Mouse (Mus musculus) heart, adult 9 months (tissue): ENCODE measurements around the gene Rnf150.
A peak's percentile ranks its signal among the peaks of the same experiment; 100 is the strongest.

Experiments used
- DNase-seq, 2 experiments: peaks; one replicate each; pipeline ENCODE4 v3.0.0; 2022; ENCODE audit warnings: low spot score in 2 of 2

The Rnf150 gene

DNA sequence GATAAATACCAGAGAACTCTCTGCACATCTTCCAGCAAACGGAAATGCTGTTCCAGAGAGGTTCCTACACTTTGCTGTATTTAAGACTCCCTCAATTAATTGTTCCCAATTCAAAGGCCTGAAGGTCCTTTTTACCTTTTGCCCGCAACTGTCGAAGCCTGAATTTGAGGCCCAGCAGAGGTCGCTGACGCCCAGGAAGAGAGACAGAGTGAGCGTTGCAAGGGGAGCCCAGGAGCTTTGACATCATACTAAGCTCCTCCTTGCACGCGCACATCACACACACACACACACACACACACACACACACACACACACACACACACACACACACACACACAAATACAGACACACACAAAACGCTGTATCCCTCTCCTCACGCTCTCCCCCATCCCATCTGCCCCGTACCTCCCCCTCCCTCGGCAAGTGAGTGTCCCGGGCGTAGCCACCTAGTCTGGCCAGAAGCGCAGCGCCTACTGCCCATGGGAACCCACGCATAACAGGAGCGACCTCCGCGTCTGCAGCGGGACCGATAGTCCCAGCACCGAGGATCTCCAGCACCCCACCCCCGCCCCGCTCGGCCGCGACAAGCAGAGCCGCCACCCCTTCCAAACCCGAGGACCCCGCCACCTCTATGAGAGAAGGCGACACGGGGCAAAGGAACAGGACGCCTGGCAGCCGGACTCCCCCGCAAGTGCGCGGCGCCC lies at the start of gene Rnf150:
Gene Rnf150, plus strand, starts transcription at position 316 of the 704 bp plus-strand sequence.
- DNase-seq: peak; percentile 50 to 83

DNA sequence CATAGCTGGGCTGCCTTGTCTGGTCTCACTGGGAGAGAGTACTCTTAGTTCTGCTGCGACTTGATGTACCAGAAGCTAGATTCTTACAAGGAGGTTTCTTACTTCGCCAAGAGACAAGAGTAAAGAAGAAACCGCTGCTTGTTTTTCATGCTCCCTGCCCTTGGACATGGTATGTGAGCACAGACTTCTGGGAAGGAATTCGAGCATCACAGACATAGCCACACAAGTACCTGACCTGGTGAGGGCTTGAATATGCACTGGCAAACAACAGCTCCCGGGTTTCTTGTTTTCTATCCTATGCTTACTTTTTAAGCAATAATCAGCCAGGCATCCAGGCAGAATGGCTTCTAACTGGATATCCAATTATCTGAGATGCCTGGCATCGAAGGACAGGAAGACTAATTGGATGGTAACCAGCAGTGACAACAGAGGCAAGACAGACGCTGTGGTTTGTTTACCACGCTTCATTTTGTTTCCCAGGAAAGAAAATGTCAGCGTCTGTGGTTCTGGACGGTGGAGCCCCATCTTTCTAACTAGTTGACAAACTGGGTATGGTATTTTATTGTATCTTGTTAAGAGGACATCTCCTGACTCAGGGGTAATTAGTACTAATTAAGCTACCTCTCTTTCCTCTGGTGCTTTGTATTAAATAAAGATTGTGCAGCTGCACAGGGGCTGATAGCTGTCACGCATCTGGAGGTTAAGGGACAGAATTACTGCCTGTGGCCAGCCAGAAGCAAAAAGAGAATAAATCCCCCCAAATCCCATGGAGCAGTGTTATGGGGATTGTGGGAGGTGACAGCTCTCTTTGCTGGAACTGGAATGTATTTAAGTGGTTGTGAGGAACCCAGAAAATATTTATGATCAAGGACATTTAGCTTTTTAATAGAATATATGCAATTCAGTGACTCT lies 36.8 kb upstream of the Rnf150 start:
- no peak for DNase-seq

DNA sequence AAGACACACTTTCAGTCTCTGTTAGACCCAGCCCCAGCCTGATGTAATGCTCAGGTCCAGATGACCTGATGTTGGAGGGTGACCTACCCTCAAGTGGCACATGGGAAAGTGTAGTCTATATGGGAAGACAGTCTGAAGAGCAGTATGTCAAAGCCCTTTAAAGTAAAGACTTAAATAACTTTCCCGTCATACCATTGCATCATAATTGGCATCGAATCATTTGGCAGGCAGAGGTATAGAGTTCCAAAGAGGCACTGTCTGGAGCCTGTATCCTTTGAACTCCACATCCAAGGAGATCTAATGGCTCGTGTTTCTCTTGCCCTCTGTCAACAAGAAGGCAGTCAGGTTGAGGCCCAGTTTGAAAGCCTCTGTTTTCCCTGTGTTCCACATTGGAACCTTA lies 22.7 kb upstream of the Rnf150 start:
- no peak for DNase-seq

DNA sequence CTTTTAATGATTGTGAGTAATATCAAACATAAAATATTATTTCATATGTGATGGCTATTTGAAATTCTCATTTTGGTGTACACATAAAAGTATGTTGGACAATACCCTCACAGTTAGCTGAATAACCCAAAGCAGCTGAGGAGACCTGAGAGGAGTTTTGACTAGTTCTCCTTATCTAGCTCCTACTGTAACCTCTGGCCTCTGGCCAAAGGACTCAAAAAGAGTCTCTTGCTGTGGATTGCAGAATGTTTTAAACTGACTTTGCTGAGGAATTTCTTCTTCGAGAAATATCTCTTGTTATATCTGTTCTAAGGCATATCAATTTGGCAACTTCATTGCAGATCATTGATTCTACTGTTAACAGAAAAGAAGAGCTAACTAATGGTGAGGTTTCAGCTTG lies 22.2 kb upstream of the Rnf150 start:
- no peak for DNase-seq

DNA sequence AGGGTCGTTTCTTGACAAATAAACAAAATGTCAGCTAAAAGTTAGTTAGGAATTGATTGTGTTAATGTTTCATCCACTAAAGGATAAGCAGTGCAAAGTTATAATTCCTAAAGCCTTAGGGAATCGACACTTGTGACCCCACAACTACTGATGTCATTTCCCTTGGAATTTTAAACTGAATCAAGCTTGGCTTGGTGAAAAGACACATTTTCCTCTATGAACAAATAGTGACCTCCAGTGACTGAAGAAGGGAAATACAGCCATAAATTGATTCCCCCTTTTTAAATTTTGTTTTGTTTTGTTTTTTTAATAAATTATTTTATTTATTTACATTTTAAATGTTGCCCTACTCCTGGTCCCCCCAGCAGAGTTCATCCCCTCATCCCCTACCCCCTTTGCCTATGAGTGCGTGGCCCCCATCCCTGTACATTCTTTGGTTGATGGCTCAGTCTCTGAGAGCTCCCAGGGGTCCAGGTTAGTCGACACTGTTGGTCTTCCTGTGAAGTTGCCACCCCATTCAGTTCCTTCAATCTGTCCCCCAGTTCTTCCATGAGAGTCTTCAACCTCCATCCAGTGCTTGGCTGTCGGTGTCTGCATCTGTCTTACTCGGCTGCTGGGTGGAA lies 21.5 kb upstream of the Rnf150 start:
- DNase-seq: no peak

DNA sequence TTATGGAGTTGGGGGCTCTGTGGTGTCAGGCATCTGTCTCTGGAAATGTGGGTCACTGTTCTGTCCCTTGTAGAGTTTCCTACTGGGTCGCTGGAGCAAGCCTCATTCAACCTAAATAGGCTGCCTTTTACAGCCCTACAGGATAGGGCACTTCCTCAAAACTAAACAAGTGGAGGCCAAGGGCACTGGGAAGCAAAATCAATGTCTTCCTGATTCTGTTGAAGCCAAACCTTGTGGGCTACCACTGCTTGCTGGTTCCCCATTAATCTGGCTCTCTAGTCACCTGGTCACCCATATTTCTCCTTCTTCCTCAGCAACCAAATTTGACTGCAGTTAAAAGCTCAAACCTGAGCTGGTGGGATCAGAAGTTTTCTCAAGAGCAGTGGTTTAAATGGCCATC lies 19.5 kb upstream of the Rnf150 start:
- no peak for DNase-seq

DNA sequence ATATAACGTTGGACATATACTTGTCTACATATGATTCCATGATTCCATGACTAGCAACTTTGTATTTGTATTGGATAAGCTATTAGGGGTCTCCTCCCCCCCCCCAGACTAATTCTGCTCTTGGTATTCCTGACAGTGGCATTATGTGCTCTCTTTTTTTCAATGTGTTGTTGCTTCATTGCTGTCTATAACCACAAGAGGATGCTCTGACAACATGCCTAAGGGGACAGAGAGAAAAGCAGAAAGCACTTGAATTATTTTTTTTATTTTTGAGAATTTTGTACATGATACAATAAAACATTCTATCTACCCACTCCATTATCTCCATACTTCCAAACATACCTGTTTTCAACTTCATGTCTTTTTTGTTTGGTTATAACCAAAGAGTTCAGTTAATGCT lies 18.7 kb upstream of the Rnf150 start:
- no peak for DNase-seq

DNA sequence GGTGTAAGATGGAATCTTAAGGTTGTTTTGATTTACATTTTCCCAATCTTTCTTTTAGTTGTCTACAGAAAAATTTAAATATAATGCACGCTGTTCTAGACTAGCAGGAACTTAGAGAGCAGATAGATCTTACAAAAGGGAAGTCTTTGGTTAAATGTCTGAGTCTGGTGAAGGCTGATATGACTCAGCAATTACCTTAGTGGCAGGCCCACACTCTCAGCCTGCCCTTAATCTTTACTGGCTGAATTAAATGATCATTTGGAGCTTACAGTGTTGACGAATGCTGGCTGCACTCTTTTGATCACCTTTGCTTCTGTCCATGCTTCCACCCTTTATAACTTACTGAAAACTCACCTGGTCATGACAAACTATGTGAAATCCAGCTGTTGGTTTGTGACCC lies 17.1 kb upstream of the Rnf150 start:
- DNase-seq: no peak

DNA sequence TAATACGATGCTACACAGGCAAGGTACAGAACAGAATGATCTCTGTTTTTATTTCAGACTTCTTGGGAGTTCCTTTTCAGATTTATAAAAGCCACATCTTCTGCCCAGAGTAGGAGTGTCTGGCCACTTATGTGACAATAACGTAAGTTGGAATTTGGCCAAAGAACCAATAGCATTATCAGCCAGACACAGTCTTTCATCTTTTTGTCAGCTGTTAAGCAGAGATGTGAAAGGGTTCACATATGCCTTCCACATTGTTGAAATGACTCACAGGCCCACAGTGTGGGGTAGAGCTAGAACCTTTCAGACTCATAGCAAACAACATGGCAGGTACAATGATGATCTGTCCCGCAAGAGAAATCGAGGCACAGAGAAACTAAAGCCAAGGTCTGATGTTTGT lies 16.4 kb upstream of the Rnf150 start:
- no peak for DNase-seq

DNA sequence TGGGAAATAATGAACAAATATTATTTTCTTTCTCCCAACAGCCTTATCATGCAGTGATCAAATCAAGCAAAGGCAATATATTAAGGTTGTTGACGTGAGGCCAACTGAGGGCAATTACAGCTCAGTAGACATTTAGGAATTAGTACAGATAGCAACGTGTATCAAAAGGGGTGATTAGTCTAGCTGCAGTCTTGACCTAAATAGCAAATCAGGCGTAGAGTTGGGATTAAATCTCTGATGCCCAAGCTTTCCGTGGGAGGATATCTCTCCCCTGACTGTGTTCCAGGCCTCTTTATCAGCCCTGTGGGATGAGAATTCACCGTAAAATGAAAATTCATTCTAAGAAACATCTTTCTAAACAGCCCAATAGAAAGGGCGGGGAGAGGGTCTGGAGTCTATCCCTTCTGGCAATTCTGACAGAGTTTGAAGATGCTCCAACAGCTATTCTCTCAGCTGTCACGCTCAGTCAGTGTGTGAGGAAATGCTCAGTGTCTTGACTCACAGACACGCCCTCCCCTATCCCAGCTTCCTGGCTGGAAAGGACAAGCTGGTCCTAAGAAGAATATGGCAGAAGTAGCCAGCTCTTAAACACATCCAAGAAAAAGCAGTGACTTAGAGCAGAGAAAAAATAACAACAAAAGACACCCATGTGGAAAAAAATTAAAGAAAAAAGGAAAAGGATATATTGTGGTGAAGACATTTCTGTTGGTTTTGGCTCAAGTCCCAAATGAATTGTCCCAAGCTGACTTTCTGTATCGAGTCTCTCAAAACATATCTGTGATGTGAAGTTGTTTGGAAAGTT lies 4.4 kb upstream of the Rnf150 start:
- DNase-seq: peak; percentile 39 to 42

DNA sequence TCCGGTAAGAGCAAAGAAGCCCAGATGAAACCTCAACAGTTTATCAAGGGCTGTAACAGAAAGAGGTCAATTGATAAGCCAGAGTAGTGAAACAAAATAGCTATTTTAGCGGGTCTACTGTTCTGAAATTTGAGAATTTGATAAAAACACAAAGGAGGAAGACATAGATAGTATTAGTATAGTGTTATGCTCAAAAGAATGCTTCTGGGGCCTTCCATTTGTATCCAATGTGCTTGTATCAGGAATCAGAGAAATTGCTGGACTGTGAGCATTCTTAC lies 3.9 kb upstream of the Rnf150 start:
- no peak for DNase-seq

DNA sequence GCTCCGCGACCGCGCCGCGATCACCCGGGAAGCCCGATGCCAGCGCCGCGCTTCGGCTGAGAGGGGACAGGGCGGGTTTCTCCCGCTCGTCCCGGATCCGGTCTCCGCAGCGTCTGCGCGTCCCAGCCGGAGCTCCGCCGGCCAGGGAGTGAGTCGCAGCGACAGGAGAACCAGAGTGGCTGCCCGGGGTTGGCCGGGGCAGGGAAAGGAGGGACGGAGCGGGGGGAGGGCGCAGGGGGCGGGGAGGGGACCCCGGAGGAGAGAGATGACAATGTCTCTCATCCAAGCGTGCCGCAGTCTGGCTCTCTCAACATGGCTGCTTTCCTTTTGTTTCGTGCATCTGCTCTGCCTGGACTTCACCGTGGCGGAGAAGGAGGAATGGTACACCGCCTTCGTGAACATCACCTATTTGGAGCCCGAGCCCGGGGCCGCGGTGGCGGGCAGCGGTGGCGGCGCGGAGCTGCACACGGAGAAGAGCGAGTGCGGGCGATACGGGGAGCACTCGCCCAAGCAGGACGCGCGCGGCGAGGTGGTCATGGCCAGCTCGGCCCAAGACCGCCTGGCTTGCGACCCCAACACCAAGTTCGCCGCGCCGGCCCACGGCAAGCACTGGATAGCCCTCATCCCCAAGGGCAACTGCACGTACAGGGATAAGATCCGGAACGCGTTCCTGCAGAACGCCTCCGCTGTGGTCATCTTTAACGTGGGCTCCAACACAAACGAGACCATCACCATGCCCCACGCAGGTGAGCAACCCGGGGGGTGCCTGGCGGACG lies 777 bp downstream of the Rnf150 start:
- peak; percentile 55 to 58 for DNase-seq

DNA sequence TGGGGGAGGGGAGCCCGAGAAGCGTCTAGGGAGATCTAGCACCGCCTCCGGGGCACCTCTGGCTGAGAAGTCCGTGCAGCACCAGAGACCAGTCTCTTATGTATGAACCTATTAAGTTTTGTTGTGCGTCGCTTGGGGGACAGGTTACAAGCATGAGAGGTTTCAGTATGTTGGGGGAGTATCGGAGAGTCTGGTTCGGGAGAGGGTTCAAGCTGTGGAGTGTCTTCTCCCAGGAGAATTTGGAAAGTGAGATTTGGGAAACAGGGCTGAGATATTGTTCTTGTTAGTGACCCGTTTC lies 1.3 kb downstream of the Rnf150 start:
- no peak for DNase-seq

DNA sequence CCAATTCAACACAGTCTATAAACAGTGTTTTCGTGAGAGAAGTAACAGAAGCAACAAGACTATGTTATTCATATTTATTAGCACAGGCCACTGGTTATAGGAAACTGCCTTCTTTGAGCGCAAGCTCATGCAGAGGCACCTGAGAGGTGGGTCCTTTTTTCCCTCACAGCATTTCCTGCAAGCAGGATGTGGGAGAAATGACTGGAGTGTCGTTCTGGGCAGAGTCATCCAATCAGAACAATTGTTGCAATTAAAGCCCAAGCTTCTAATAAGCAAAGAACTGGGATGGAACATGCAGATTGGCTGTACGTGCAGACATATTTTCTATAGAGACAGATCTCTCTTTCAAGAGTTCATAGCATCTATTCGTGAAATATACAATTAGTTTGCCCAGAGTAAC lies 2.1 kb downstream of the Rnf150 start:
- no peak for DNase-seq

DNA sequence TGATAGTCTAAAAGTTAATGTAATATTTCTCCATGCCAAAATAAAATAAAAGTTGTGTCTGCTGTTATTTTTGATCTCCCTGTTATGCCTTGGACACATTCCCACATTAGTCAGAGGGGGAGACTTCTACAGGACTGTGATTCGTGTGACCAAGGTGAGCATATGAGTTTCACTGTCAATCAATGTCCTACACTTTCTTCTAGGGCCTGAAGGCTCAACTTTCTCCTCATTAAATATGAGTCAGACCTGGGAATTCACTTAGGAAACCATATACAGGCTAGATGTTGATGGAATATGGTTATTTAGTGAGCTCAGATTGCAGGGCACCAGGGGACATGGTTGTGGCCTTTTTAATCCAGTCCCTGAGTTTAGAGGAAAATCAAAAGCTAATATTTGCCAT lies 3.1 kb downstream of the Rnf150 start:
- DNase-seq: no peak

DNA sequence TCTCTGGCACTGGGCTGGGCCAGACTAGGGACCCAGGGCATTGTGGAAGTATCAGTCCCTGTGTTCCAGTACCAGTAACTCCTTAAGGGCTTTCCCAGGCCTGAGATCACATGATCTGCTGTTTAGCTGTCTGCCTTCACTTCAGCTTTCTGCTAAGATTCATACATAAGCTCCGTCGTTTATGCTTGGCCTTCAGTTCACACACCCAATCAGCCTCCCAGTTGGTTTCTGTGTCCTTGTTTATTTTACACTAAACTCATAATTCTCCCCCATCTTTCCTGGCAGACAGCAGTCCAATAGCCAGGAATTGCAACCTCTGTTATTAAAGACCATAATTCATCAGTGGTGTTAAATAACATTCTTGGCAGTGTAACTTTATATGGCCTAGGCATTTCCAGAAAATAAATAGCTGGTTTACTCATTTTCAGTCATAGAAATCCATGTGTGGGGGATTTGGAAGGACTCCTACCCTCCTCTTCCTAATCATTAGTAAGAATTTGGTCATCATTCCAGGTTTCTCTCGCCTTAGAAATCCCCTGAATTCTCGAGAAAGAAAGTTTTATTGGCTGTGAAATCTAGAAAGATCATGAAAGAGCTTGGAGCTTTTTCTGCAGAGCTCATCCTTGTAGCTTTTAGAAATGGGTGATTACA lies 7.8 kb downstream of the Rnf150 start:
- no peak for DNase-seq

DNA sequence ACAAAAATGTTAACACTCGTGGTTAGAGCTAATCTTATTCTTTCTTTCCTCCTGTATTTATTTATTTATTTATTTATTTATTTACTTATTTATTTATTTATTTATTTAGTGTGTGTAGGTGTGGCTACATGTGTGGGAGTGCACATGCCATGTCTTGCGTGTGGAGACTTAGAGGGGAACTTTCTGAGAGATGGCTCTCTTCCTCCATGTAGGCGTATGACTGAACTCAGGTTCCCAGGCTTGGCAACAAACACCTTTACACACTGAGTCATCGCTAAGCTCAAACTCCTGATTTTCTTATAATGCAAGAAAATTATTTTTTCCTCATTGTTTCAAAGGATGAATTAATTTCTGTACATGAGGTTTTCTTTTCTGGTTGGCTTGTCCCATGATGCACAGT lies 8.8 kb downstream of the Rnf150 start:
- no peak for DNase-seq

DNA sequence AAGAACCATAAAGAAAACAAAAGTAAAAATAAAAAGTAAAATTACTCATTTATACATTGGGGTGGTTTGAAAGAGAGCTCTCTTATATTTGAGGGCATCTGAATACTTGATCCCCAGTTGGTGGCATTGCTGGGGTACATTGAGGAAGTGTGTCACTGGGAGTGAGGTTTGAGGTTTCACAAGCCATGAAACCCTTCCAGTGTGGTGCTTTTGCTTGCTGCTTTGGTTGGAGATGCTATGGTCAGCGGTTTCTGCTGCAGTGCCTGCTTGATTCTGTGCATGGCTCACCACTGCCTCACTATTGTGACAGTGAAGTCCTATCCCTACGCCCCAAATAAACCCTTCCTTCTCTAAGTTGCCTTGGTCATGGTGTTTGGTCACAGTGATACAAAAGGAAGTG lies 10.9 kb downstream of the Rnf150 start:
- no peak for DNase-seq

DNA sequence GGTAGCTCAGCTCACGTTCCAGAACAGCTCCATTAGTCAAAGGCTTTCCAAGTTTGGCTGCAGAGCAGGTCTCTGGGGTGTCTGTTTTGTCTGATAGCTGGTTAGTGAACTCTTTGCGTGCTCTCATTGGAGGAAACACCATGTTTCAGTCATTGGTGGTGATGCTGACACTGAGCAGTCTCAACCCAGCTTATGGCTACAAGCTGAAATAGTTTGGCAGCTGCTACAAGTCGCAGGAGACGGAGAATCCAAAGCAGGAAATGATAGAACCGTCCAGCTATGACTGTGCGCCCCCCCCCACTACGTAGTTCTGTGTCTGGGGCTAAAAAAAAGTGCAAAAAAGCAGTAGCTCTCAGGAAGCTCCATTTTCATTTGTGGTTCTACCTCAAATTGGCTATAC lies 12.0 kb downstream of the Rnf150 start:
- DNase-seq: peak; percentile 67

DNA sequence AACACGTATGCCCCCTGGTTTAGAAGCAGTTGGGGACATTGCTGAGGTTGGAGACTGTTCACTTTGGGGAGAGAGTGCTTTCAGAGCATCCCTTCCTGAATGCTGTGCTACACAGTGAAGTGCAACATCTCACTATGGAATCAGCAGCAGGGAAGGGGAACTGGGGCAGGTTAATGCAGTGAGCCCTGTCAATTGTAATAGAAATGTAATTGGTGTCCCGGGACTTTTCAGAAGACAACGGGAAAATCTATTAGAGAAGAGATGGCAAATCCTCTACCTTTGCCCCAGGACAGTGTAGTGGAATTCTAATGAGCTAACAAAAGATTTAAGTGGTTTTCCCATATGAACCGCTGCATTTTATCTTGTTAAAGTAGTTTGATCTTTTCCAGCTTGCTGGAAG lies 21.3 kb downstream of the Rnf150 start:
- no peak for DNase-seq

DNA sequence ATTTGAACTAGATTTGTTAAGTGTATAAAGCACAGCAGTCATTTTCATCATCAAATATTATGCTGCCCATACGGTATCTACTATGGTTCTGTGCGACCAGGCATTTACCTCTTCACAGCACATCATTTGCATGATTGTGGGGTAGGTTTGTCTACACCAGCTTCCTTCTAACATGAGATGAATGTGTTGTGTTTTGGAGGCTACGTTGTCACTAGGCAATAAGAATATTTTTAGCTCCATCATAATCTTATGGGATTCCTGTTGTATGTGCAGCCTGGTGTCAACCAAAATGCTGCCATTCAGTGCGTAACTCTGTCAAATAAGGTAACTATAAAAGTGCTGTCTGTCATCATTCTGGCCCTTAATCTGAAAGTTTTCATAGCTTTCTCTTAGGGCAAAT lies 24.1 kb downstream of the Rnf150 start:
- no peak for DNase-seq
